Mouse (Mus musculus): ENCODE measurements around the gene Upk3bl.

DNA sequence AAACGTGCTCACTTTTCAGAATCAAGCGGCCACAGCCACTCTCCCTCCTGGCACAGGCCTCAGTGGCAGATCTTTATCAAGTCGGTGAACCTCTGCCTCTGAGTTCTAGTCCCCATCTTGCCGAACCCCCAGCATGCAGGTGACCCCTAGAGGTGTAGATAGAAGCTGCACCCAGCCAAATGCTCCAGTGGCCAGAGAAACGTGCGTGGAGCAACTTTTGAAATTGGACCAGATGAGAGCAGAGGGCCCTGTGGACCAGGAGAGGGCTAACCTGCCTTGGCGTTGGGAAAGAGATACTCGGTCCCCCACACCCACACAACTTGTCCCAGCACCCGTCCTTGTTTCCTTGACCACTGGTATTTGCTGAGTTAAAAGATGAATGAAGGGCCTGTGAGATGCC is 8.9 kb upstream of the Upk3bl start:
- TF ChIP-seq CTCF (IDR thresholded peaks at IDR 0.05; ENCODE audit: borderline replicate concordance, insufficient read depth, low read length) (0 out of 2 replicates have a peak, but pooled peaks have one; percentile 19), POLR2A (IDR thresholded peaks at IDR 0.05; ENCODE audit: low read depth, low read length) (no peak)

Data from embryonic fibroblast, embryonic 13.5 days (primary cell).